Mouse (Mus musculus) layer of hippocampus, postnatal 10 days (tissue): Measurements from ENCODE around the gene Gm20388. TPM values are rescaled to one million over a fixed set of nuclear protein-coding genes. Genes with fewer than 3 reads are reported as not detected.

Experiments
- DNase-seq, 2 experiments: peaks; one replicate each; pipeline ENCODE4 v3.0.0; 2021; ENCODE audit warnings: low spot score in 2 of 2
- total RNA-seq, 2 experiments: library from RNA; stranded (reverse); gene quantifications; 2 replicates each; pipeline ENCODE4 v1.2.3; 2021

Gene Gm20388
- total RNA-seq, 2 experiments from 2014 or later = not detected

GRCm38 (mm10) chr8:120684082-120684481, 773.4 kb downstream of the Gm20388 start:
- no peak for DNase-seq

DNA sequence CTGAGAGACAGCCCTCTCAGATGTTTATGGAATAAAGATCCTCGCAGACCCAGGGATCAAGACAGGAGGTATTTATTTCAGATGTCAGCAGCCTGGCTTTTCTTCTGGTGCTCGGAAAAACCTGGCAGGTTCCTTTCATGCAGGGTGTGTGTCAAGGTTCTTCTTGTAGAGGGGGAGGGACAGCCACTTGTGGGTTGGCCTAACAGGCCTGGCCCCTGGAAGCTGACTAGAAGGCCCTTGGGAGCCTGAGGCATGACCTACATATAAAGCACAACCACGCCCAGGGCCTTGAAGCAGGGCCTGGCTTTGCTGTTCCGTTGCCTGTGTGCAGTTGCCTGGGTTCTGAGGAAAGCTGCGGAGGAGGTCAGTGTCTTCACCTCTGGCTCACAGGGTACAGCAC, 774.5 kb downstream of the Gm20388 start:
- no peak for DNase-seq

DNA sequence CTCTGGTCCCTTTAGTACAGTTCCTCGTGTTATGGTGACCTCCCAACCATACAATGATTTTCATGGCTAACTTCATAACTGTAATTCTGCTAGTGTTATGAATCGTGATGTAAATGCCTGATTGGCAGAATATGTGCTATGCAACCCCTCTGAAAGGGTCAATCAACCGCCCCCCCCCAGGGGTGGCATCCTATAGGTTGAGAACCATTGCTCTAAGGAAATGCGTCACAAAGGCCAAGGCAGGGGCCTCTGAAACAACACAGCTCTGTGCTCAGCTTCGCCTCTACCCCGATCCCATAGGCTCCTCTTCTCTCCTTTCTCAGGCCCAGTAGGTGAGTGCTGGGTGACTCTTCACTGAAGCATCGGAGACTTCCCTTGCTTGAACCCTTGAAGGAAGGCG, 775.0 kb downstream of the Gm20388 start:
- no peak for DNase-seq

DNA sequence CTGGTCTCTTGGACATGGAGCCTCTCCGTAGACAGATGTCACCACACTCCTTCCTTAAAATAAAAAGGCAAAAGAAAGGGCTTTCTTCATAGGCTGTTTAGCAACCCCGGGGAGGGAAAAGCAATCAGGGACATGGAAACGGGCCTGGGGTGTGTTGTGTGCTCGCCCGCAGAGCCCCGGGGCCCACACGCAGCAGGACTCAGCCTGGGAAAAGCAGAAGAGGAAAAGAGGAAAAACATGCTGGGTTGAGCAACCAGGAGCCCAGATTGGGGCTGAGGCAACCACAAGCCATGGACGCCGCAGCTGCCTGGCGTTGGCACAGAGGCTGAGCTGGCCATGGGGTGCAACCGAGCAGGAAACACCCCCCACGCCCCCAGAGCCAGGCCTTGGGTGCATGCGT, 775.4 kb downstream of the Gm20388 start:
- DNase-seq = no peak

- DNase-seq = no peak
These were observed 775.9 kb downstream of the Gm20388 start for GRCm38 (mm10) chr8:120686576-120686975.

DNA sequence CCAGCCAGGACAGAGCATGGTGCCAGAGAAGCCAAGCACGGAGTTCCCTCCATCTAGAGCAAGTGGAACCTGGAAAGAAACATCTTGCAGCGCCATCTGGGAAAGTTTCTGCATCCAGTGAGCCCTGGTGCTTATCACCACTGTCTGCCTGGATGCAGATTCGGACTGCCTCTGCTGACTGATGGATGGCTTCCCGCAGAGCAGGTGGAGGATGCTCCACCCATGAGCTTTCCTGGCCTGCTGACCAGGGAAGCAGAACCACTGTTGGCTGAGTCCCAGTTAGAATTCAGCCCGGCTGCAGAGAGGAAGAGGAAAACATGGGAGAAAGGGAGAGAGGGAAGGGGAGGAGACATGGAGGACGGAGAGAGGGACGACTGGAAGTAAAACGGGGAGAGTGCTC, 777.1 kb downstream of the Gm20388 start:
- no peak for DNase-seq

- DNase-seq = no peak
These were observed 777.9 kb downstream of the Gm20388 start for GRCm38 (mm10) chr8:120688511-120688910.

DNA sequence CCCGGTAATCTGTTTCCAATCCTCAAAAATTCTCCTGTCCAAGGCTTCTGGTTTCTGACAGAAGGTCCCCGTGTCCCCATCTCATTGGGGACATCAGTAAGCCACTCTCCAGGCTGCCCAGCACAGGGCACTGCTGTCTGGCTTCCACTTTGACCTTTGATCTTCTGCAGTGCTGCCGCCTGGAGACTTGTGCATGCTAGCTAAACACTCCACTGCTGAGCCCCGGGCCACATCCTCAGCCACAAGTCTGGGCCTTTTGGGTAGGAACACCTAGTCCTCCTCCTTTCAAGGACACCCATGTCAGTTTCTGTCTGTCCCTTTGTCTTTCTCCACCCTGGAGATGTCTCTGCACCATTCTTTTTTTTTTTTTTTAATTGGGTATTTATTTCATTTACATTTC, 782.3 kb downstream of the Gm20388 start:
- DNase-seq = no peak

GRCm38 (mm10) chr8:120693861-120694493, 783.3 kb downstream of the Gm20388 start:
- no peak for DNase-seq

DNA sequence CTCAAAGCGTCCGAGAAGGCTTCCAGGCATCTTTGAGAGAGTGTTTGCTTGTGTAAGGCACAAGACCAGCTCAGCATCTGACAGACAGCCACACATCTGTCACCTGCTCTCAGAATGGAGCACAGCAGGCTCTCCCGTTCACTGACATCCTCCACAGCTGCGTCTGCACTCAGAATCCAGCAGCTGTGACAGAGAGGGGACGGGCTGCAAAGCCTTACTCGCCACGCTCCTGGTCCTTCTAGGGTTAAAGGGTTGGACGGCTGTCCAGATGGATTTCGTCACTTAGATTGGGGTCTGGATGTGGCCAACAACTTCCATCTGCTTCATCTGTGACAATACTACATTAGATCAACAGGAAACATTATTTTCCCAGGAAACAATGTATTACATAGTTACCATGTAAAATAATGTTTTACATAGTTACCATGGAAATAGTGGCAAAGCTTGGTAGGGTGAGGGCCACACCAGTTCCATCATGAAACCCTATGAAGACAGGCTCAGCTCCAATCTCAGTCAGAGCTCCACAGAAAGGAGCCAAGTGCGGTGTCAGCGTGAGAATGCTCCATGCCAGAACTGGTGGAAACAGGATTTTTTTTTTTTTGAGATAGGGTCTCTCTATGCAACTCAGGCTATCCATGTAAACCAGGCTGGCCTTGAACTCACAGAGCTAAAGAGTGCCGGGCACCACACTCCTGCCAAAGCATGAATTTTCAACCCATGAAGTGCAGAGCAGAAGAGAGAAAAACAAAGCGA, 785.9 kb downstream of the Gm20388 start:
- peak in 1 of 2 experiments; percentile 26 for DNase-seq

- DNase-seq = peak; percentile 57 to 66
These were observed 786.7 kb downstream of the Gm20388 start for GRCm38 (mm10) chr8:120697154-120697978.

DNA sequence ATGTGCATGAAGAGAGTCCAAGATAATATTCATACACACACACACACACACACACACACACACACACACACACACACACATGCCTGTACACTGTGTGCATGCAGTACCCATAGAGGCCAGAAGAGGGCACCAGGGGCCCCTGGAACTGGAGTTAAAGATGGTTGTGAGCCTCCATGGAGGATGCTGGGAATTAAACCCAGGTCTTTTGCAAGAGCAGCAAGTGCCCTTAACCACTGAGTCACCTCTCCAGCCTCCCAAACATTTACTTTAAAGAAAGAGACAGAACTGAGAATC, 787.3 kb downstream of the Gm20388 start:
- no peak for DNase-seq

DNA sequence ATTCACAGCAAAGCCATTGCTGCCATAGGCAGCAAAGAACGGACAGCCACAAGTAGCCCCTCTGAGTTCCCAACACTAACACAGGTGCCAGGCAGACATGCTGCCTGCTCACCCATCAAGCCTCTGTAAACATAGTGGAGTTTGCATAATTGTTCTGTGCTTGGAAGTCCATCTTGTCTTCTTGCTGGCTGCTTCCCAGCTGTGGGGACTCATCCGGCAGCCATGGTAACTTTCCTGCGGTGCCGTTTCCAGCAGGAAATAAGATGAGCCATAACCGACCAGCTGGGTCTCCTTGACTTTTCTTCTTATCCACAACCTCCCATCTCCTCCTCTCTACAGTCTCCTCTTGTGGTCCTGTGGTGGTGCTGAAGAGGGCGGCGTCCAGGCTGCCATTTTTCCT, 787.8 kb downstream of the Gm20388 start:
- no peak for DNase-seq

DNA sequence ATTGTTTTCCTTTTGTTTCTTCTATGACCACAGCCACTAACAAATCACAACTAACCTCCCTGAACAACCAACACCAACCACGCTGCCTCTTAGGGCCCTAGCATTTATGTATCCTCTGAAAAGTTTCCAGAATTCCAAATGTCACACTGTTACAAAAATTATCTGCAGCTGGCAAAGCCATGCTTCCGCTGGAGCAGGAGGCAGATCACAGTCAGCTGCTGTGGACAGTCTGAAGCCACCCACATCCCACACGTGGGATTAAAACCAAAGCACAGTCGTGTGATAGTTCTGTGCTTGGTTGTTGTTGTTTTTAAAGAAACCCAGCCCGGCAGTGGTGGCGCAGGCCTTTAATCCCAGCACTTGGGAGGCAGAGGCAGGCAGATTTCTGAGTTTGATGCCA, 788.4 kb downstream of the Gm20388 start:
- DNase-seq = no peak

DNA sequence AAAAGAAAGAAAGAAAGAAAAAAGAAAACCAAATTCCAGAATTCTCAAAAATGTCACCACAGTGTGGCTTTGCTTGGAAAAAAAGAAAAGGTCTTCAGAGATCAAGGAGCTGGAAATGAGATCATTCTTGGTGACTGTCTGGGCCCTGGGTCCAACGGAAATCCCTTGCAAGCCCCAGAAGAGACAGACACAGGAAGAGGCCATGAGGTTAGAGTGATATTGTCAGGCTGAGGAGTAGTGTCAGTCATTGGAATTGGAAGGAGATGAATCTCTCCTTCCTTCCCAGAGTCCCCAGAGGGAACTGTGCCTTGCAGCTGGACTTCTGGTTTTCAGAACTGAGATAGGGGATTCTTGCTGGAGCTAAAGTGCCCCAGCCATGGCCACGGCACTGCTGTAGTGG, 788.9 kb downstream of the Gm20388 start:
- no peak for DNase-seq

GRCm38 (mm10) chr8:120700053-120700452, 789.4 kb downstream of the Gm20388 start:
- DNase-seq = no peak

- DNase-seq = no peak
These were observed 791.3 kb downstream of the Gm20388 start for GRCm38 (mm10) chr8:120701758-120702465.

GRCm38 (mm10) chr8:120704203-120704602, 793.6 kb downstream of the Gm20388 start:
- DNase-seq = no peak

- DNase-seq = no peak
These were observed 794.5 kb downstream of the Gm20388 start for GRCm38 (mm10) chr8:120705163-120705562.

GRCm38 (mm10) chr8:120706193-120706592, 795.6 kb downstream of the Gm20388 start:
- no peak for DNase-seq

DNA sequence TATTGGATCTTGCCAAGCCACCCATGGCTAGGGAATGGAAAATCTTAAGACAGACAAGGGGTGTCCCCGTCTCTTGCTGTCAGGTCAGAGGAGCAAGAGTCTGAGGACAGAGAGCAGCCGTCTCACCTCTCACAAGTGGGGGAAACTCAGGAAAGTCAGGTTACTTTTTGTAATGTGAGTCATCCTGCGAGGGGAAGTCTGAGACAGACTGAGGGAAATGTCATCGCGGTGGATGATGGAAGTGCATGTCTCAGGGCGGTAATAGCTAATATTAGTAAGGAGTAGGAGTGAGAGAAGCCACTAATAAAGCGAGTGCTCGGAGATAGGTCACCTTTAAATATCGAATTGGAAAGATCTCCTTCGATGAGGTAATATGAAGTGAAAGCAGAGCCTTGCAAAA, 798.5 kb downstream of the Gm20388 start:
- DNase-seq = no peak

DNA sequence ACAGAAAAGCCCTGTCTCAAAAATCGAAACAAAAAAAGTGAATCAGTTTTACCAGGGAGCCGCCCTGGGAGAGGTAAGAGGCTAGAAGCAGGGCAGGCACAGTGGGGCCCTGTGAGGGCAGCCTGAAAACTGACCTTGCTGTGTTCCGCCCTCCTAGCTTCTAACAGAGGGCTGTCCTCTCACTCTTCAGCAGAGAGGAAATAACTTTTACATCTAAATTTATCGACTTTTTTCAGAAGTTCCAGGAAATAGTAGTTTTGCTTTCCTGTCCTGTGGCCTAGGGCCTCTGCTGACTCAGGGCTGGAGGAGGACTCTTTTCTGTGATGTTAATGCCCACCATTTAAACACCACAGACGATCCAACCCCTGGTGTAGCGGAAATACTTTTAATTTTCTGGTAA, 804.6 kb downstream of the Gm20388 start:
- no peak for DNase-seq
